Mouse (Mus musculus) T-helper 2 cell (primary cell): ENCODE measurements at regions not wholly inside any gene's neighbourhood (a gene's known extent, or its start where the extent isn't known, plus 50 kb on each side); places are given as distances from the start of the nearest gene placed in this dataset.
"Not testable (repeated sequence)": the region's sequence is repeated elsewhere in the genome, so short reads cannot be mapped to it uniquely, and the experiment has no call there.

ENCODE experiments used
- in situ Hi-C: fragments of 300-600 bp; cut with MboI, MseI; formaldehyde crosslinking; loops from one replicate; pipeline ENCODE4 v1.15.1; 2025; ENCODE audit warnings: high pct_unique_total_duplicates

- in situ Hi-C loops = not testable (repeated sequence)
These were observed 521.0 kb upstream of the Pou3f2 start for GRCm38 (mm10) chr4:23009196-23009595.

GRCm38 (mm10) chr4:22998994-22999393, 510.8 kb upstream of the Pou3f2 start:
- in situ Hi-C loops = no loop called here

DNA sequence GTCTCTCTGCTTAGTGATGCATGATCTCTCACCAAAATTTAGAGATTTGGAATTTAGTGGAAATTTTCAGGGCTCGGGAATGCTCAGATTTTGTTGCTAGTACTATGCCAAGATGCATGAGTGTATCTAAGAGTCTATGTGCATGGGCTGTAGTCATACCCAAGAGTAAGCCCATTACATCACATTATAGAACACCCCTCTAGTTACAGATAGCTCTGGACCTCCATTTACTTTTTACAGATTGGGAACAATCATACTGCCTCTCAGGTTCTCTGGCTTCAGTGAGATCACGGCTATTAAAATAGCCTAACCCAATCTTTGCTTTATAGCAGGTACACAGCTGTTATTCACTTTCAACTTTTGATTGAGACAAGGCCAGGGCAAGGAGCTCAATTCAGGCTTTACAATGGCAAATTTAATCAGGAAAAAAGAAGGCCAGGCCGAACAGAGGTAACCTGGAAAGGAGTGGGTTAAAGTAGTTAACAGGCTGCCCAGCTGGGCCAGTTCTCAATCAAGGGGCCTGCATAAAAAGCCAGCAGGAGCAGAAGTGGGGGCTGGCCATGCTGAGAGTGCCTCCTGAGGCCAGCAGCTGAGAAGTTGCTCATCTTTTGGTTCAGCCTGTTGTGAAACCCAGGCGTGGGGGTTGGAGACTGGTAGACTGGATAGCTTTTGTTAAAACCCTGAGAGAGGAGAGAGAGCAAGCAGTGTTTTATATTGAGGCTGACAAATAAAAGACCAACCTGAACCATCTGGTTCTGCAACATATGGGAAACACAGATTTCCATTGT, 509.2 kb upstream of the Pou3f2 start:
- in situ Hi-C loops = no loop called here

DNA sequence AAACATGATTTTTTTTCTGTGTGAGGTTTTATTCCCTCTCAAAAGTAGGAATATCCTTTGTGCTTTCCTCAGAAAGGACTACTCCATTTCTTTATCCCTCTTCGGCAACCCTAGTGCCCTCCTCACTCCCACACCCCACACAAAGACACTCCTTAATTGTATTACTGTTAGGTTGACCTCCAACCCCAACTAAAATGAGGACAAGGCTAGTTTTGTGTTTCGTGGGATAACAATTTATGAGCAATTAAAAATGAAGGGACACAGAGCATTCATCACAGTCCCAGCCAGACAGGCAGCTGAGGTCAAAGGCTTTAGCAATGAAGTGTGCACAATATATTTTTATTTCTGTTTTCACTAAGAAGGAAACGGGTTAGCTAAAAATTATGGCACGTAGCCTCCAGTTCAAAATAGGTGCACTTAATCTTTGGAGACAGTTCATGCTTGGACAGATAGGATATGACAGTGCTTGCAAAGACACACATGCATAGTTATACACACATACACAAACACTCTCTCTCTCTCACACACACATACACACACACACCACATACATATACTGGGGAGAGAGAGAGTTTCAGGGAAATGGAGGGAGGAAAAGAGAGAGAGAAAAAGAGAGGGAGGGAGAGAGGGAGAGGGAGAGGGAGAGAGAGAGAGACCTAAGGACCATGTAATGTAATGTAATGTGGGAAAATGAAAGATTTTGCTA, 498.8 kb upstream of the Pou3f2 start:
- in situ Hi-C loops = no loop called here

- in situ Hi-C loops = no loop called here
These were observed 485.5 kb upstream of the Pou3f2 start for GRCm38 (mm10) chr4:22973585-22974116.

GRCm38 (mm10) chr4:22972784-22973584, 484.8 kb upstream of the Pou3f2 start:
- in situ Hi-C loops = no loop called here

- in situ Hi-C loops = no loop called here
These were observed 483.0 kb upstream of the Pou3f2 start for GRCm38 (mm10) chr4:22971127-22971526.

DNA sequence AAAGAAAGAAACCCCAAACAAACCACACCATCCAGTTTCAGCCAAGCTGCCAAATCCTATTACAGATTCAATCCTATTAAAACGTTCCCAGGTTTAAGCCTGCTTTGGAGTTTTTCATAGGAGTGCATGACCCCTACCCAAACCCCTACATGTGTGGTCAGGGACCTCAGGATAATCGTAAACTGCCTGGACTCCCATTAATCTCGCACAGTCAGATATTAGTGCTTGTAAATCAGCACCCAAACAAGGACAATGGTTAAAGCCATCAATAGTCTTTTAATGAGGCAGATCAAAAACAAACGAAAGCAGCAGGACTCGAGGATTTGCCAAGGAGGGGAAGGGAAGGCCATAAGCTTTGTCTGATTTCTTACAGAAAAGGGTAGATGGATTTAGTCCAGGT, 482.3 kb upstream of the Pou3f2 start:
- in situ Hi-C loops = no loop called here

- in situ Hi-C loops = no loop called here
These were observed 461.3 kb upstream of the Pou3f2 start for GRCm38 (mm10) chr4:22949422-22949821.

- in situ Hi-C loops = no loop called here
These were observed 460.7 kb upstream of the Pou3f2 start for GRCm38 (mm10) chr4:22948880-22949279.

GRCm38 (mm10) chr4:22946788-22947406, 458.7 kb upstream of the Pou3f2 start:
- in situ Hi-C loops = no loop called here

DNA sequence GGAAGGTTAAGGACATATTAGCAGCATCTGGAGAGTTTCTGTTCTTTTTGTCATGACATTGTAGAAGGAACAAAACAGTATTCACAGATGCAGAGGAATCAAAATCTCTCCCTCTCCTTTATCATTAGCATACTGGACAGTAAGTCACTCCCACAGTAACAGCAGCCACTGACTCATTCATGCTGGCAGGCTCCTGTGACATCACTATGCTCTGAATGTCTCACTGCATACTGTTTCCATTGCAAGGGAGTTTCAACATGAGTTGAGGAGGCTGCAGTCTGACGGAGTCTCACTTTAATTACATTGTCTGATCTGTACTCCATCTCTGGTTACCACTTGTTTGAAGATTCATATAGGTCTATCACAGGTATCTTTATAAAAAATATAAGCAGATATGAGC, 450.1 kb upstream of the Pou3f2 start:
- in situ Hi-C loops = no loop called here

DNA sequence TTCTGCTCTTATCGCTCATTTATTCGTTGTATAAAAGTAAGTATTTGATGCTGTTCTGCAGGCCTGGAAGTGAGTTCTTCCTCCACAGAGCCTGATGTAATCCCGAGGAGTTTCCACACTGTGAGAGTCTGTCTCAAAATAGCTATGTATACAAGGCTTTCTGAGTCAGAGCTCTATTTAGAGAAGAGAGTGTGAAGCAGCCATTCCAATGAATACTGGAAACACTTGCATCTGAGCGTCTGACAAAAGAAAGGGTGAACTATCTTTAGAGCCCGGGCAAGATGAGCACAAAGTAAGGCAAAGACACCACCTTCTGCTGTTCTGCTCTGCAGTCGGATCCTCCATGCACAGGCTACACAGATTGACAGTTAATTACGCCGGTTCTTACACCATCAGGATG, 436.0 kb upstream of the Pou3f2 start:
- in situ Hi-C loops = no loop called here

- in situ Hi-C loops = no loop called here
These were observed 426.7 kb upstream of the Pou3f2 start for GRCm38 (mm10) chr4:22914886-22915285.

DNA sequence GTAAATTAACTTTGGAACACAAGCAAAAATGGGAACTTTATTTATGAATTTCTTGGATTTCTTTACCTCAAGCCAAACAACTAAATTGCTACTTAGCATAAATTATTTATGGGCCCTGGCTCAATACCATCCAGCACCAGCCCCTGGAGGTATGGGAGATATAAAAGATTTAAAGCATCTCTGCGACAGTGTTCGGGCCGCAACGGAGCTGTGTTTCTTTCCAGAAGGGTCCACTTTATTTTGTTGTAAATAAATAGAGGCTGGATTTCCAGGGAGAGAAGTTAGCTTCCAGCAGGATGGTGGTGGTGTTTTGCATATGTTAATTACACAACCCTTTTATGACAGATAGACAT, 404.5 kb upstream of the Pou3f2 start:
- in situ Hi-C loops = no loop called here

GRCm38 (mm10) chr4:22891974-22892693, 404.0 kb upstream of the Pou3f2 start:
- in situ Hi-C loops = no loop called here

- in situ Hi-C loops = no loop called here
These were observed 392.5 kb upstream of the Pou3f2 start for GRCm38 (mm10) chr4:22880692-22881091.

- in situ Hi-C loops = no loop called here
These were observed 387.2 kb upstream of the Pou3f2 start for GRCm38 (mm10) chr4:22875392-22875791.

DNA sequence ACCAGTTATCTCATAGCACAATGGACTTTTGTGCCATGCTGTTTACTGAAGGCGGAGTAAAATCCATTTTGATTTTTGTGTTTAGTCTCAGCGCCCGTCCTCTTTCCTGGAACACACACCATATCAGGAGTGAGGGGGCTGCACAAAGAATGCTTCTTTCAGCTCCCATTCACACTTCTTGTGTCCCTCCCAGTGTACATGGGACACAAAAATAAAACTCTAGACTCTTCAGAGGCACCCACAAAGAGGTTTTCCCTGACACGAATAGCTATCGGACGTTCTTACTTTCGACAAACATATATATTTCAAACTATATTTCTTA, 347.9 kb upstream of the Pou3f2 start:
- in situ Hi-C loops = loop anchor here (10.0 kb wide), 1 partner anchor 1421 kb away; no protein-coding TSS in a partner anchor

DNA sequence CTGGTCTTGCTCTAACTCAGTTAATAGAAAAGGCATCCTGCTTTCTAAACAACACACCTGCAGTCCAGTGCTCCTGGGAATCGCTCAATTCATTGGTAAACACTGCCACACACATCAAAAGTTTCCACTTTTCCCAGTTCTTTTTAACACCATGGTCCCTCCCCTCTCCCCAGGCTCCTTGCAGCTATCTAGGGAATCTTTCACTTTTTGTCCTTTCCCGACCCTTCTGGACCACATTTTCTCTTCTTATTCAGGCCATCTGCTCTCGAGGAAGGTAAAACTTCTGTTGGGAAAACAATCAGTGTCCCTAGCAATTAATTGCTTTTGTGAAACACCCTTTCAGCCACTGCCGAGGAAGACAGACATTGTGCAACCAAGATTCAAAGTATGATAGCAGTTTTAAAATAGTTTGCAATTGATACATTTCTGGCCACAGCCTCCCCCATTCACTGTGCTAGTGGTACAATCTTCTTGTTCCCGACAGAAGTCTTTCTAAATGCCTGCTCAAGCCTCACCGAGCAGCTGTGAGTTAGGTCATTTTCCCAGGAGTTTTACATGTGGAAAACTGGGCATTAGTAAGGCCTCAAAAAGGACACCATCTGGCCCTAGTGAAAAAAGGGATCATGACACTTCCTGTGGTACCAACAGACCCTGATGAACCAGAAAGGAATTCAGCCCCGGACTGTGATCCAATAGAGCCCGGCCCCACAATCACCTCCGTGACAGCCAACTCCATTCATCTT, 347.4 kb upstream of the Pou3f2 start:
- in situ Hi-C loops = loop anchor here (10.0 kb wide), 1 partner anchor 1421 kb away; no protein-coding TSS in a partner anchor
